Mouse (Mus musculus) ES-Bruce4 (cell line): ENCODE results near the gene Kif21a. TPM values are rescaled to one million over a fixed set of nuclear protein-coding genes. Genes with fewer than 3 reads are reported as not detected.

ENCODE experiments used
- H3K27ac ChIP-seq: 2 replicates; pipeline ENCODE4 v1.5.1; 2012; ENCODE audit warnings: low read length, inconsistent platforms; ENCODE audit not compliant: insufficient read depth
- H3K27me3 ChIP-seq: 2 replicates; pipeline ENCODE4 v1.6.1; 2012; ENCODE audit warnings: mild to moderate bottlenecking, low read length, inconsistent platforms; ENCODE audit not compliant: control insufficient read depth, poor library complexity, insufficient read depth, severe bottlenecking
- H3K36me3 ChIP-seq: 2 replicates; pipeline ENCODE4 v1.6.1; 2012; ENCODE audit warnings: inconsistent platforms, mild to moderate bottlenecking, low read length, moderate library complexity; ENCODE audit not compliant: control insufficient read depth, poor library complexity, insufficient read depth, severe bottlenecking
- H3K4me1 ChIP-seq: one replicate; pipeline ENCODE4 v1.8.1; 2011; ENCODE audit warnings: low read length; ENCODE audit not compliant: control insufficient read depth, insufficient read depth
- H3K4me3 ChIP-seq: 2 replicates; pipeline ENCODE4 v1.5.1; 2011; ENCODE audit warnings: low read depth, mild to moderate bottlenecking, low read length
- H3K9ac ChIP-seq: 2 replicates; pipeline ENCODE4 v1.6.1; 2012; ENCODE audit warnings: low read depth, mild to moderate bottlenecking, inconsistent platforms; ENCODE audit not compliant: poor library complexity, severe bottlenecking
- H3K9me3 ChIP-seq: replicated peaks from 2 replicates; pipeline ENCODE4 v1.6.1; 2012; ENCODE audit warnings: mild to moderate bottlenecking, low read length, inconsistent platforms; ENCODE audit not compliant: control insufficient read depth, poor library complexity, insufficient read depth, severe bottlenecking
- CTCF ChIP-seq: IDR thresholded peaks from one replicate; pipeline ENCODE4 v1.8.1; 2011; ENCODE audit warnings: low read depth, low read length
- EP300 ChIP-seq: IDR thresholded peaks from 2 replicates; pipeline ENCODE4 v1.6.1; 2011; ENCODE audit warnings: low read depth, low read length; ENCODE audit not compliant: insufficient read depth
- POLR2A ChIP-seq: IDR thresholded peaks from one replicate; pipeline ENCODE4 v1.8.1; 2011; ENCODE audit warnings: low read length; ENCODE audit not compliant: insufficient read depth
- polyA plus RNA-seq: library from polyadenylated mRNA; stranded (reverse); fragments of >200 nt; gene quantifications from 2 replicates; pipeline ENCODE4 v1.2.4, GENCODE M21; 2011; ENCODE audit warnings: low read depth; ENCODE audit not compliant: missing spikeins, insufficient read depth, insufficient read length

Kif21a gene
- polyA plus RNA-seq, 1 experiment: 17.0 TPM

- no peak overlapping the region for H3K4me3 ChIP-seq
- no peak for TF ChIP-seq POLR2A
- no peak for TF ChIP-seq EP300
- TF ChIP-seq CTCF: no peak
- no peaks in the 10 kb centered on the region for H3K4me1 ChIP-seq
- no peaks in the 10 kb centered on the region for H3K27me3 ChIP-seq
- H3K36me3 ChIP-seq: no peaks in the 10 kb centered on the region
- no peak overlapping the region for H3K9ac ChIP-seq
- H3K27ac ChIP-seq: no peak overlapping the region
- no peaks in the 10 kb centered on the region for H3K9me3 ChIP-seq
These were observed 45.0 kb downstream of the Kif21a start for GRCm38 (mm10) chr15:91004726-91005125.

DNA sequence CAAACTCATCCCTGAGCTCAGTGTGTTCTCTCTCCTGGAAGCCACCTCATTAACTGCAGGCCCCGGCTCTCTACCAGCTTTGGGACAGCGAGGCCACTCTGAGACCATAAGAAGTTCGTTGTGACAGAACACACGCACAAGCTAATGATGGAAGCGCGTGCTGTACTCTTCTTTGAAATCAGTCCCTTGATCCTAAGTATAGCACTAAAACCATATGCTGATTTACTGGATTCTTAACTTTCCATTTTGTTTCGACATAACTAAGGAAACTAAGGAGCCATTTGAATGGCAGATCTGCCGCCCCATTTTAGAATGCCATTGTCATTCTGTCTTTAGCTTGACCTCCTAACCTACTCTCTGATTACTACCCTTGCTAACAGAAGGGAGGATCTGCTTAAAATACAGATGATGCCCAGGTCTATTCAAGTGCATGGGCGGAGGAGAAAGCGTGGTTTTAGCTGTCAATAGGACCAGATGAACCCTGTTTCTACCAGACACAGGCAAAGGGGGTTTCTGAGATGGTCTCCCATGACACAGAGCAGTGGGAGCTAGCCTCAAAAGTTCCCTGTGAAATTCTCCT is 48.6 kb downstream of the Kif21a start:
- TF ChIP-seq CTCF: no peak
- TF ChIP-seq POLR2A: no peak
- TF ChIP-seq EP300: no peak
- no peak overlapping the region for H3K27ac ChIP-seq
- no peaks in the 10 kb centered on the region for H3K27me3 ChIP-seq
- H3K36me3 ChIP-seq: no peaks in the 10 kb centered on the region
- H3K9ac ChIP-seq: no peak overlapping the region
- no peaks in the 10 kb centered on the region for H3K9me3 ChIP-seq
- no peak overlapping the region for H3K4me3 ChIP-seq
- H3K4me1 ChIP-seq: no peaks in the 10 kb centered on the region

DNA sequence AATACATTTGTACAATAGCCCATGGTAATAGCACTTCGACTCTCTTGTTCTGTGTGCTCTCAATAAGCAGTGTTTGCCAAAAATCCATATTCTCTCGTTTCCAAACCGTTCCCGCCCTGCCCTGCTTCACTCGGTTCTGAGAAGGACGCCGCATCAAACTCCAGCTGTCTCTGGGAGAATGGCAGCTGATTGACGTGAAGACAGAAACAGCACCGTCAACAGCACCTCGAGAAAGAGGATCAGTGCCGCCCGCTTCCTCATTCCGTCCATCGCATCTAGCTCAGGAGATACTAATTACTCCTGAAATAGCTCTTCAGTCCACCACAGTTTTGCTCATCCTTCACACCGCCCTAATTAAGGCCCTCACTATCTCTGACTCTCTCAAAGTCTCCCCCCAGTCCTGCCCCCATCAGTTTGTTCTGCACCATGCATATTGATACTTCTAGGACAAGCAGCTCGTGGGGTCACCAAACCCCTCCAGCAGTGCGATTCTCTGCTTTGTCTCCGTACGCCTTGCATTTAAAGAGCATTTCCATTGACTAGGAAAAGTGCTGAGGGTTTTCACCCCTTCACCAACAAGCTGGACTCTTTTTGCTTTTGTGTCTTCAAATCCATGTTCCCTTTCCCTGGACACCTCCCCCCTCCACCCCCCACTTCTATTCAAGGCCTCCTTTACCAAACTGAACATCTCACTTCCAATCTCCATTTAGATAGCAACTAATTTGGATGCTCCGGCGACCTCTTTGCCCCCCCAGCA is 49.3 kb downstream of the Kif21a start:
- Histone ChIP-seq H3K4me1 (no peaks in the 10 kb centered on the region), H3K9ac (no peak overlapping the region), H3K4me3 (no peak overlapping the region), H3K27me3 (no peaks in the 10 kb centered on the region), H3K9me3 (no peaks in the 10 kb centered on the region), H3K27ac (no peak overlapping the region), H3K36me3 (no peaks in the 10 kb centered on the region)
- TF ChIP-seq POLR2A: no peak
- no peak for TF ChIP-seq CTCF
- TF ChIP-seq EP300: no peak

GRCm38 (mm10) chr15:90992871-90993270 is 56.9 kb downstream of the Kif21a start:
- Histone ChIP-seq H3K27me3 (no peaks in the 10 kb centered on the region), H3K9me3 (no peaks in the 10 kb centered on the region), H3K27ac (no peak overlapping the region), H3K9ac (no peak overlapping the region), H3K4me3 (no peak overlapping the region), H3K4me1 (no peaks in the 10 kb centered on the region), H3K36me3 (no peaks in the 10 kb centered on the region)
- TF ChIP-seq POLR2A (no peak), EP300 (no peak), CTCF (no peak)

DNA sequence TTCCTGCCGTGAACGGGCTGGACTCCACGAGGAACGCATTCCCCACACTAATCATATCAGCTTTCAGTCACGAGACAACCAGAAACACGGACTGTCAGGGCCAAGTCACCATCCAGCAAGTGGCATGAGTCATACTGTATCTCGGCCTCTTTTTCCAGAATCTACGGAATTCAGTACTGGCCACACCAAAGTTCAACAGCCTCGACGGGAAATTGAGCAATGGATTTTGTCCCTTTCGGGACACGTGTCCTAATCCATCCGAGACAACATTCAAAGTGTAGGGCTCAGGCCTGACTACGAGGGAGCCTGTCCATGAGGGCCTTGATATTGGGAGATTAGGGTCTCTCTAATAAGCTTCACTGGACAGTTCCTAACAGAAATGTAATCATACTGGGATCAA is 57.4 kb downstream of the Kif21a start:
- Histone ChIP-seq H3K36me3 (no peaks in the 10 kb centered on the region), H3K4me1 (no peaks in the 10 kb centered on the region)
- no peak for TF ChIP-seq CTCF
- no peak for TF ChIP-seq EP300
- TF ChIP-seq POLR2A: no peak

GRCm38 (mm10) chr15:90991843-90992242 is 57.9 kb downstream of the Kif21a start:
- TF ChIP-seq EP300 (no peak), CTCF (no peak), POLR2A (no peak)
- Histone ChIP-seq H3K4me3 (no peak overlapping the region), H3K9me3 (no peaks in the 10 kb centered on the region), H3K4me1 (no peaks in the 10 kb centered on the region), H3K27me3 (no peaks in the 10 kb centered on the region), H3K27ac (no peak overlapping the region), H3K36me3 (no peaks in the 10 kb centered on the region), H3K9ac (no peak overlapping the region)

More for the DNA sequence above, 57.4 kb downstream of the Kif21a start:
- no peak overlapping the region for H3K4me3 ChIP-seq
- no peaks in the 10 kb centered on the region for H3K27me3 ChIP-seq
- no peaks in the 10 kb centered on the region for H3K9me3 ChIP-seq
- H3K27ac ChIP-seq: no peak overlapping the region
- no peak overlapping the region for H3K9ac ChIP-seq
